Mouse (Mus musculus) kidney, adult 2 months (tissue): Measurements from ENCODE around the gene Miox. TPM values are rescaled to one million over a fixed set of nuclear protein-coding genes. Genes with fewer than 3 reads are reported as not detected.

Source experiments
- DNase-seq: peaks from one replicate; pipeline ENCODE4 v3.0.0; 2021
- H3K27ac ChIP-seq: fragments of 200-500 bp; 2 replicates; pipeline ENCODE4 v1.5.1; 2012; ENCODE audit warnings: low read depth, low read length, control low read depth, inconsistent platforms; ENCODE audit not compliant: insufficient read depth
- H3K27me3 ChIP-seq: fragments of 200-500 bp; replicated peaks from 2 replicates; pipeline ENCODE4 v1.6.1; 2012; ENCODE audit warnings: mild to moderate bottlenecking, moderate library complexity, low read length, inconsistent platforms; ENCODE audit not compliant: control insufficient read depth, insufficient read depth
- H3K36me3 ChIP-seq: fragments of 200-500 bp; 2 replicates; pipeline ENCODE4 v1.6.1; 2012; ENCODE audit warnings: mild to moderate bottlenecking, moderate library complexity, low read length, inconsistent platforms; ENCODE audit not compliant: control insufficient read depth, insufficient read depth
- H3K4me1 ChIP-seq: fragments of 200-500 bp; 2 replicates; pipeline ENCODE4 v1.6.1; 2011; ENCODE audit warnings: low read length; ENCODE audit not compliant: control insufficient read depth, insufficient read depth
- H3K4me3 ChIP-seq: fragments of 200-500 bp; 2 replicates; pipeline ENCODE4 v1.5.1; 2011; ENCODE audit warnings: mild to moderate bottlenecking, low read depth, low read length, control low read depth; ENCODE audit not compliant: insufficient read depth
- CTCF ChIP-seq: fragments of 200-500 bp; conservative IDR thresholded peaks from 2 replicates; pipeline ENCODE4 v1.5.1; 2011; ENCODE audit warnings: low read depth, mild to moderate bottlenecking, control low read depth, low read length, moderate library complexity, mixed read lengths; ENCODE audit not compliant: insufficient read depth, insufficient read length
- POLR2A ChIP-seq: fragments of 200-500 bp; IDR thresholded peaks from one replicate; pipeline ENCODE4 v1.6.1; 2011; ENCODE audit warnings: low read depth, low read length, control low read depth
- WGBS: fragments of 180-500 bp; shearing (Covaris S2); methylation state at CpG from one replicate; pipeline ENCODE4 v1.1.7; 2018; 5-methylcytosine and 5-hydroxymethylcytosine counted together
- polyA plus RNA-seq: library from polyadenylated mRNA; depleted of rRNA; stranded (reverse); fragments of >200 nt; gene quantifications from 2 replicates; pipeline ENCODE4 v1.2.3, GENCODE M21; 2012; rRNA removed

Gene Miox
- polyA plus RNA-seq, 1 experiment: 7,787 TPM

DNA sequence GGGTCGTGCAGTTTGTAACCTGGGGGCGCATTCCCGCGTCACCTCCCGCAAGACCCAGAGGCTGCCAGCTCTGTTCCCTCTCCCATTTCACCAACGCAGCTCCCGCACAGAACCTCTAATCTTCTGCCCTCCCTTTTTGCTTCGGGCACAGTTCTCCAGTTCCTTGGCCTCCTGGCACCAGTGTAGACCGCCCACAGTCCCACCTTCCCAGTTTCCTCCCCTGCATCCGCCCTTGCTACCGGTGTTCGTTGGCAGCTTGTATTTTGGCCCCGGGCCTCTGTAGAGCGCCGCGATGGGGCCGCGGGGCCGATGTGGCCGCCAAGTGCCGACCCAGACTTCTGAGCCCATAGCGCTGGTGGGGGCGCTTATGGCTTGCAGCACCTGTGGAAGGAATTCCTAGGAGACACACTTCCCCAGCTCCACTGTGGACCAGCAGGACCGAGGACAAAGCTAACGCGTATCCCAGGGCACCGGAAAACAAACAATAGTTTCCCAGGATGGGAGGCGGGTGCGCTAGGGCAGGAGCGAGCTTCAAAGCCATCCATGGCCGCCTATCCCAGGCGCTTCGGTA is 44.7 kb downstream of the Miox start, which contains the start of gene Odf3b:
Odf3b (minus strand) TSS at position 452 of the 571 bp plus-strand sequence.
- DNase-seq: peak; percentile 61
- WGBS: under 1% methylated on average over 33 of the region's 33 CpGs
- Histone ChIP-seq H3K4me3 (peak within 1 kb of the TSS; percentile 44), H3K27ac (no peak within 1 kb of the TSS), H3K4me1 (0 out of 2 replicates have a peak, but pooled peaks cover 3% of the 10 kb centered on the region), H3K36me3 (no peaks in the 10 kb centered on the region), H3K27me3 (no peaks in the 10 kb centered on the region)
- TF ChIP-seq POLR2A: no peak
- no peak for TF ChIP-seq CTCF

DNA sequence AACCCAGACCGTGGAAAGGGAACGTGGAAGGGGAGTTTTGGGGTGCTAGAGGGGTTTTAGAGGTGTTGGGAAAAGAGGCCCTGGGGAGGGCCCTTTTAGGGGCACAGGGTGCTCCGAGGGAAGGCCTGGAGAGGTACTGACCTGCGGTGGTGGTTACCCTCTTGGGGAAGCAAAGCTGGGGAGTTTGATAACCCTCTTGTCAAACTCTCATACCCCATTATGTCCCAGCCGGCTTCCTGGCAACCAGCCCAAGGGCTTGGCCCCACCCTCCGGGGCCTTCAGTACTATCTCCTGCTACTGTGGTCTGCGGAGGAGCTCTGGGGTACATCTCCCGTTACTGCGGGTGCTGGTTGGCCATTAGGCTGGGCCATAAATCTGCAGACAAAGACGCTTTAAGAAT is 45.2 kb downstream of the Miox start:
- Histone ChIP-seq H3K4me1 (no peaks in the 10 kb centered on the region), H3K27me3 (no peaks in the 10 kb centered on the region), H3K36me3 (no peaks in the 10 kb centered on the region), H3K4me3 (peak overlapping the region; percentile 44; the same call in 1 of the 2 replicates), H3K27ac (no peak overlapping the region)
- TF ChIP-seq CTCF (no peak), POLR2A (no peak)
- WGBS: 22% methylated on average over 10 of the region's 10 CpGs
- DNase-seq: peak; percentile 16

- no peaks in the 10 kb centered on the region for H3K4me1 ChIP-seq
- WGBS: 81% methylated on average over 7 of the region's 7 CpGs
- no peak within 1 kb of the TSS for H3K4me3 ChIP-seq
- TF ChIP-seq POLR2A (no peak), CTCF (no peak)
- no peak for DNase-seq
- H3K36me3 ChIP-seq: no peaks in the 10 kb centered on the region
- no peak within 1 kb of the TSS for H3K27ac ChIP-seq
- H3K27me3 ChIP-seq: no peaks in the 10 kb centered on the region
Observed at GRCm38 (mm10) chr15:89384617-89385016, 50.4 kb downstream of the Miox start, which contains the start of gene Klhdc7b. Gene Klhdc7b (plus strand): TSS chr15:89384917.

Other genes starting within 250 kb of the Miox start
- 55.9 and 68.7 TPM in 2 replicates for gene Selenoo, start 245.3 kb upstream of the Miox start, polyA plus RNA-seq
- gene Tubgcp6, start 211.3 kb upstream of the Miox start, polyA plus RNA-seq: 17.2 and 24.4 TPM in 2 replicates
- 26.5 and 27.7 TPM in 2 replicates for gene Hdac10, start 205.7 kb upstream of the Miox start, polyA plus RNA-seq
- 12.7 and 13.9 TPM in 2 replicates for gene Mapk12, start 193.7 kb upstream of the Miox start, polyA plus RNA-seq
- gene Mapk11, start 184.8 kb upstream of the Miox start, polyA plus RNA-seq: 6.0 and 7.9 TPM in 2 replicates
- 288 and 297 TPM in 2 replicates for gene Plxnb2, start 153.6 kb upstream of the Miox start, polyA plus RNA-seq
- 11.2 and 15.0 TPM in 2 replicates for gene Dennd6b, start 137.9 kb upstream of the Miox start, polyA plus RNA-seq
- 85.0 and 148 TPM in 2 replicates for gene Ppp6r2, start 122.8 kb upstream of the Miox start, polyA plus RNA-seq
- 174 and 184 TPM in 2 replicates for gene Sbf1, start 19.1 kb upstream of the Miox start, polyA plus RNA-seq
- 12.1 and 13.4 TPM in 2 replicates for gene Adm2, start 11.7 kb upstream of the Miox start, polyA plus RNA-seq
- gene Lmf2, start 21.3 kb downstream of the Miox start, polyA plus RNA-seq: 40.2 and 43.7 TPM in 2 replicates
- 111 and 124 TPM in 2 replicates for gene Ncaph2, start 21.3 kb downstream of the Miox start, polyA plus RNA-seq
- 59.5 and 65.3 TPM in 2 replicates for gene Sco2, start 39.4 kb downstream of the Miox start, polyA plus RNA-seq
- gene Tymp, start 42.6 kb downstream of the Miox start, polyA plus RNA-seq: 1.8 and 3.1 TPM in 2 replicates
- 1.6 and 2.2 TPM in 2 replicates for gene Odf3b, start 44.9 kb downstream of the Miox start, polyA plus RNA-seq
- gene Klhdc7b, start 50.5 kb downstream of the Miox start, polyA plus RNA-seq: not detected in 2 replicates
- gene Syce3, start 76.1 kb downstream of the Miox start, polyA plus RNA-seq: not detected in 2 replicates
- gene Cpt1b, start 91.5 kb downstream of the Miox start, polyA plus RNA-seq: 55.3 and 64.1 TPM in 2 replicates
- gene C730034F03Rik, start 95.2 kb downstream of the Miox start, polyA plus RNA-seq: 0.76 and 0.99 TPM in 2 replicates
- gene Gm44502, start 95.3 kb downstream of the Miox start, polyA plus RNA-seq: 1.1 and 1.5 TPM in 2 replicates
- gene Chkb, start 95.5 kb downstream of the Miox start, polyA plus RNA-seq: 58.2 and 62.6 TPM in 2 replicates
- 0.29 and 0.59 TPM in 2 replicates for gene Mapk8ip2, start 119.5 kb downstream of the Miox start, polyA plus RNA-seq
- 26.0 and 30.0 TPM in 2 replicates for gene Arsa, start 143.0 kb downstream of the Miox start, polyA plus RNA-seq
- 18.0 and 19.5 TPM in 2 replicates for gene Shank3, start 165.2 kb downstream of the Miox start, polyA plus RNA-seq
- 0.58 and 0.74 TPM in 2 replicates for gene Acr, start 233.9 kb downstream of the Miox start, polyA plus RNA-seq